11 mouse cellular contexts compared by ENCODE assay signal in the genomic region with DNA sequence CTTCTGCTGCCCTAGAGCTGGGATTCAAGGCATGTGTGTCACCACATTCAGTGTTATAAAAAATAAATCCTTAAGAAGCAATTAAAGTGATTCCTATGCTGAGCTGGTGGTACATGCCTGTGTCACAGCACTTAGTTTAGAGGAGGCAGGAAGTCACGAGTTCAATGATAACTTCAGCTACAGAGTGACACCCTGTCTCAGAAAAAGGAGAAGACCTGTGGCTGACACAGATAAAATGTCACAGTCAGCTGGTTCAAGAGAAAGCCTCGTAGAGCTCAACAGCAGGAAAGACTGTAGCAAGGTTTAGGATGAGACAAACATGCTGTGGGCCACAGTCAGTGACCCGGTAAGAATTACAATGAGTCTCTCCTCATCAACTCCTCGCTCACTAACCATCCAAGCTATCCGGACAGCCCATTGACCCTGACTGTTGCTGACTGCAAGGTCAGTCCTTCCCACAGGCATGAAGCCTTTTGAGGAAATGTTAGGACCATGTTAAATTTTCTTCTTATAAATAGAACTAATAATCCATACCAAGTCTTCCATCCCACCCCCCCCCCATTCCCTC. TPM values are rescaled to one million over a fixed set of nuclear protein-coding genes. Genes with fewer than 3 reads are reported as not detected.
DNase-seq lines count a peak whose midpoint lies in the region; ATAC-seq lines count a peak whose summit lies in the region.
"Had no signal": no experiment of that assay in that cellular context is flagged by ENCODE, and none has a peak within 500 bp of the region (broad histone marks: within the 10 kb centered on the region; RNA-seq: fewer than 3 reads in every experiment).

No protein-coding gene starts in this region.

- no peaks in the 10 kb centered on the region for H3K4me1 ChIP-seq in embryonic facial prominence, embryonic 12.5 days
- H3K4me1 ChIP-seq in embryonic facial prominence, embryonic 10.5 days, result 0 out of 2 replicates have a peak, but pooled peaks cover 3% of the 10 kb centered on the region
- H3K4me1 ChIP-seq in forebrain, embryonic 12.5 days, result no peaks in the 10 kb centered on the region
- H3K4me1 ChIP-seq: hindbrain, embryonic 15.5 days; neural tube, embryonic 13.5 days had no signal

- no peaks in the 10 kb centered on the region for H3K27me3 ChIP-seq in embryonic facial prominence, embryonic 12.5 days
- H3K27me3 ChIP-seq in embryonic facial prominence, embryonic 10.5 days (replicated peaks; ENCODE audit: low read depth, poor library complexity, severe bottlenecking), result no peaks in the 10 kb centered on the region
- H3K27me3 ChIP-seq in forebrain, embryonic 12.5 days, result no peaks in the 10 kb centered on the region
- H3K27me3 ChIP-seq: hindbrain, embryonic 15.5 days; neural tube, embryonic 13.5 days had no signal

- 70% methylated on average over 5 of the region's 5 CpGs for WGBS in embryonic facial prominence, embryonic 12.5 days
- 71% methylated on average over 5 of the region's 5 CpGs for WGBS in embryonic facial prominence, embryonic 10.5 days
- WGBS in forebrain, embryonic 12.5 days, result 68% methylated on average over 5 of the region's 5 CpGs

- no peak for DNase-seq in embryonic facial prominence, embryonic 10.5 days (ENCODE audit: low spot score)
- DNase-seq in thymus, postnatal 0 days (ENCODE audit: low spot score), result peak; percentile 51
- no peak for DNase-seq in thymus, postnatal 4 days
- no peak for DNase-seq in layer of hippocampus, adult 18-20 months (ENCODE audit: low spot score in 2 of 2)
- DNase-seq in urinary bladder, postnatal 4 days (ENCODE audit: low spot score in 2 of 2), result no peak
- DNase-seq: lung, postnatal 4 days had no signal

- no peak overlapping the region for H3K9ac ChIP-seq in embryonic facial prominence, embryonic 12.5 days
- no peak overlapping the region for H3K9ac ChIP-seq in forebrain, embryonic 12.5 days
- H3K9ac ChIP-seq: hindbrain, embryonic 15.5 days; neural tube, embryonic 13.5 days had no signal

- no peak overlapping the region for H3K4me2 ChIP-seq in embryonic facial prominence, embryonic 12.5 days (replicated peaks)
- no peak overlapping the region for H3K4me2 ChIP-seq in forebrain, embryonic 12.5 days
- H3K4me2 ChIP-seq: hindbrain, embryonic 15.5 days; neural tube, embryonic 13.5 days had no signal

- peak; percentile 72 for ATAC-seq in embryonic facial prominence, embryonic 12.5 days (ENCODE audit: insufficient number of reproducible peaks, insufficient read depth, low FRiP score, low TSS enrichment)
- ATAC-seq in inflammation-experienced regulatory T-cells, adult 6 months, result peak; percentile 58
- no peak for ATAC-seq in forebrain, embryonic 12.5 days (ENCODE audit: low FRiP score)

- H3K36me3 ChIP-seq in embryonic facial prominence, embryonic 12.5 days, result no peaks in the 10 kb centered on the region
- H3K36me3 ChIP-seq in embryonic facial prominence, embryonic 10.5 days (replicated peaks), result no peaks in the 10 kb centered on the region; the same call in 1 of the 2 replicates
- H3K36me3 ChIP-seq in forebrain, embryonic 12.5 days (replicated peaks), result no peaks in the 10 kb centered on the region
- H3K36me3 ChIP-seq: hindbrain, embryonic 15.5 days; neural tube, embryonic 13.5 days had no signal

- H3K4me3 ChIP-seq in embryonic facial prominence, embryonic 12.5 days, result no peak overlapping the region
- H3K4me3 ChIP-seq in embryonic facial prominence, embryonic 10.5 days, result no peak overlapping the region
- H3K4me3 ChIP-seq in forebrain, embryonic 12.5 days (replicated peaks), result no peak overlapping the region
- H3K4me3 ChIP-seq: hindbrain, embryonic 15.5 days; neural tube, embryonic 13.5 days had no signal

- H3K27ac ChIP-seq in embryonic facial prominence, embryonic 12.5 days, result no peak overlapping the region
- no peak overlapping the region for H3K27ac ChIP-seq in embryonic facial prominence, embryonic 10.5 days (replicated peaks)
- H3K27ac ChIP-seq in forebrain, embryonic 12.5 days, result no peak overlapping the region
- H3K27ac ChIP-seq: hindbrain, embryonic 15.5 days; neural tube, embryonic 13.5 days had no signal

- no peaks in the 10 kb centered on the region for H3K9me3 ChIP-seq in embryonic facial prominence, embryonic 12.5 days
- H3K9me3 ChIP-seq in embryonic facial prominence, embryonic 10.5 days, result no peaks in the 10 kb centered on the region
- H3K9me3 ChIP-seq in forebrain, embryonic 12.5 days, result no peaks in the 10 kb centered on the region
- H3K9me3 ChIP-seq: hindbrain, embryonic 15.5 days; neural tube, embryonic 13.5 days had no signal

RNA-seq across cellular contexts. Expression of a gene that starts 15.2 kb away (rescaled TPM):
- 13.9 and 15.6 TPM in 2 replicates for polyA plus RNA-seq in embryonic facial prominence, embryonic 12.5 days (2016; fragmentation: Nextera tagmentation; extraction: Ambion mirVana)
- polyA plus RNA-seq in embryonic facial prominence, embryonic 10.5 days (2016; fragmentation: Nextera tagmentation; extraction: Ambion mirVana), result 8.1 and 8.7 TPM in 2 replicates
- polyA plus RNA-seq in thymus, postnatal 0 days (2015; fragmentation: Nextera tagmentation; extraction: Ambion mirVana), result 6.3 and 8.4 TPM in 2 replicates
- 10 to 100 TPM in 1 of 3 experiments, 1 to 10 TPM in 2; 6.7 to 16.1 (median 8.9) TPM for polyA plus RNA-seq in inflammation-experienced regulatory T-cells, adult 6 months (2017; shearing (Covaris generic))
- 1 to 10 TPM; 8.7 to 9.3 TPM for total RNA-seq in layer of hippocampus, adult 18-20 months (2021)
- 4.8 and 5.3 TPM in 2 replicates for polyA plus RNA-seq in forebrain, embryonic 12.5 days (2016; fragmentation: Nextera tagmentation; extraction: Ambion mirVana)

RNA-seq across cellular contexts. Expression of a gene that starts 15.3 kb away (rescaled TPM):
- 45.8 and 53.1 TPM in 2 replicates for polyA plus RNA-seq in embryonic facial prominence, embryonic 12.5 days (2016; fragmentation: Nextera tagmentation; extraction: Ambion mirVana)
- polyA plus RNA-seq in embryonic facial prominence, embryonic 10.5 days (2016; fragmentation: Nextera tagmentation; extraction: Ambion mirVana), result 35.0 and 37.0 TPM in 2 replicates
- polyA plus RNA-seq in thymus, postnatal 0 days (2015; fragmentation: Nextera tagmentation; extraction: Ambion mirVana), result 129 and 132 TPM in 2 replicates
- polyA plus RNA-seq in inflammation-experienced regulatory T-cells, adult 6 months (2017; shearing (Covaris generic)), result 100 to 1,000 TPM in 1 of 3 experiments, 10 to 100 TPM in 2; 87.5 to 260 (median 96.7) TPM
- 10 to 100 TPM; 25.0 to 27.0 TPM for total RNA-seq in layer of hippocampus, adult 18-20 months (2021)
- 27.6 and 28.1 TPM in 2 replicates for polyA plus RNA-seq in forebrain, embryonic 12.5 days (2016; fragmentation: Nextera tagmentation; extraction: Ambion mirVana)

RNA-seq across cellular contexts. Expression of a gene that starts 23.6 kb away (rescaled TPM):
- 35.3 and 42.1 TPM in 2 replicates for polyA plus RNA-seq in embryonic facial prominence, embryonic 12.5 days (2016; fragmentation: Nextera tagmentation; extraction: Ambion mirVana)
- 27.8 and 29.9 TPM in 2 replicates for polyA plus RNA-seq in embryonic facial prominence, embryonic 10.5 days (2016; fragmentation: Nextera tagmentation; extraction: Ambion mirVana)
- polyA plus RNA-seq in thymus, postnatal 0 days (2015; fragmentation: Nextera tagmentation; extraction: Ambion mirVana), result 28.8 and 30.1 TPM in 2 replicates
- polyA plus RNA-seq in inflammation-experienced regulatory T-cells, adult 6 months (2017; shearing (Covaris generic)), result 1 to 10 TPM; 3.2 to 5.2 (median 3.8) TPM
- 10 to 100 TPM; 11.0 to 11.6 TPM for total RNA-seq in layer of hippocampus, adult 18-20 months (2021)
- 24.7 and 27.9 TPM in 2 replicates for polyA plus RNA-seq in forebrain, embryonic 12.5 days (2016; fragmentation: Nextera tagmentation; extraction: Ambion mirVana)
